Mouse (Mus musculus): ENCODE results near the gene Erbb2. TPM values are rescaled to one million over a fixed set of nuclear protein-coding genes. Genes with fewer than 3 reads are reported as not detected.

The Erbb2 gene
- polyA plus RNA-seq, 1 experiment, result not detected

DNA sequence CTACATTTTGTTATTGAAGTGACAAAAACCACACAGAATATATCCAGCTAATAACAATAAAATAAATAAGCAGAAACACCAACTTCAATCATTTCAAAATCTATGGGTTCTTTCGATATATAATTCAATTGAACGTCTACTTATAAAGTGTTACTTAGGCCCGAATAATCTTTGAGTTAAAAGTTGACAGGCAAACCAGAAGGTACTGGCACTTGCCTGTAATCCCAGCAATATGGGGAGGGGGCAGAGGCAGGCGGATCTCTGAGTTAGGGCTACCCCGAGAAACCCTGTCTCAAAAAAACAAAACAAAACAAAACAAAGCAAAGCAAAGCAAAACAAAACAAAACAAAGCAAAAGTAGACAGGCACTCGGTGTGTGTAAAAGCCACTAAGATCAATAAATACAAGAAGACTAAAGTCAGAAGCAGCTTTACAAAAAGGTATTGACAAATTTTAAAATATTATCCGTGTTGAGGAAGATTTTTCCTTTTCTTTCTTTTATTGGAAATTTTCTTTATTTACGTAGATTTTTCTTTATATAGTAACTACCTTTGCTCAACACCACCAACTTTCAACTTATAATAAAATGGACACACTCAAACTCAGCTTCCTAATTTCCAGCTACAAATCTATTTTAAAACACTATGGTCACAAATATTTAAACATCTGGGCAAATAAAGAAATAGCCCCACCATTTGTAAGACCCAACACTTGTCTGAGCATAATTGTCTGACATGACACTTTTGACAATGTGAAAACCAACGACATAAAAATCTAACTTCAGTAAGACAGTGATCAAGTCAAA lies 63.6 kb downstream of the Erbb2 start:
- TF ChIP-seq POLR2A (IDR thresholded peaks at IDR 0.05; ENCODE audit: borderline replicate concordance, low read depth, low read length) (no peak), CTCF (IDR thresholded peaks at IDR 0.05; ENCODE audit: low read depth, low read length) (no peak)
- Histone ChIP-seq H3K4me3 (ENCODE audit: insufficient read depth, low read length) (no peak overlapping the region), H3K27ac (ENCODE audit: insufficient read depth, low read depth, low read length) (no peak overlapping the region), H3K4me1 (ENCODE audit: control insufficient read depth, insufficient read depth, low read length) (no peaks in the 10 kb centered on the region)

DNA sequence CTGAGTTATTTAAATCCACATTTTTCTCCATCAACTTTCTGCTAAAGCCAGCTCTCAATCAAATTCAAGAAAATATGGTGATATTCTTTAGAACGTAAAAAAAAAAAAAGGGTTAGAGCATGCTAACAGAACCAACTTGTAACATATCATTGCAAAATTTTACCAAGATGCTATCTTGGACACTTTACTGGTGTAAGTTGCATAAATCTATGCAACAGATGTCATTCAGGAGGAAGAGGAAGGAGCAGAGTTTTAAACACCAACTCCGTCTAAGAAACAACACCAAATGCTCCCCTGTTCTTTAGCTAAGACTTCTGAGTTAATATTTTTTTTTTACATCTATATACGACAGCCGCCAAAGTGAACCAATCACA lies 64.2 kb downstream of the Erbb2 start:
- H3K4me1 ChIP-seq (ENCODE audit: control insufficient read depth, insufficient read depth, low read length), result 0 out of 2 replicates have a peak, but pooled peaks cover 2% of the 10 kb centered on the region
- H3K27ac ChIP-seq (ENCODE audit: insufficient read depth, low read depth, low read length), result no peak overlapping the region
- no peak overlapping the region for H3K4me3 ChIP-seq (ENCODE audit: insufficient read depth, low read length)
- TF ChIP-seq CTCF (IDR thresholded peaks at IDR 0.05; ENCODE audit: low read depth, low read length), result no peak

DNA sequence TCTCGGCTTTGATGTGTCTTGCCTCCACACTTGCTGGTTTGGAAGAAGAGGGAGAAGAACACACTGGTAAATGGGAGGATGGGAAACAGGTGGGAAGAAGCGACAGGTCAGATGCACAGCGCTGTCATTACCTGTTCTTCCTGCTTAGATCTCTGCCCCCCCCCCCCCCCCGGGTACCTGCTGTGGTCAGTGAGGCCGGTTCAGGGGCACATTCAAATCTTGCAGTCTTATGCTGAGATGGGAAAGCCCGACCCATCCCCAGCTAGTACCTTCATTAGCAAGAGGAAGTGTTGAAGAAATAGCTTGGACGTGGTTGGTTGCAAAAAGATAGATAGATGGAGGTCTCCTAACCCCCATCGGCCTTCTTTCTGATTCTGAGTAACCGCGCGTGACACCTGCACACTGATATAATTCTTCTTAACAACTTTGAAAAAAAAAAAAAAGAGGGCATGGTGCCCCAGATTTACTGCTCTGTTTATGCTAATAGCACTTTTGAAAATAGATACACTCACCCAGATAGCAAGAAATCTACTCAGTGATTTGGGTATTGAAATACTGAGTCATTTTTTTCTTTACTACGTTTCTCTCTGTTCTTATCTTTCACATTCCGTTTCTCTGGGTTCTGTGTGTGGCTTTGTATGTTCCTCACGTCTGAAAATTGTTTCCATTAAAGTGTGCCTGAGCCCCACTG lies 64.9 kb downstream of the Erbb2 start:
- TF ChIP-seq POLR2A (IDR thresholded peaks at IDR 0.05; ENCODE audit: borderline replicate concordance, low read depth, low read length) (no peak), CTCF (IDR thresholded peaks at IDR 0.05; ENCODE audit: low read depth, low read length) (no peak)
- no peak overlapping the region for H3K4me3 ChIP-seq (ENCODE audit: insufficient read depth, low read length)

DNA sequence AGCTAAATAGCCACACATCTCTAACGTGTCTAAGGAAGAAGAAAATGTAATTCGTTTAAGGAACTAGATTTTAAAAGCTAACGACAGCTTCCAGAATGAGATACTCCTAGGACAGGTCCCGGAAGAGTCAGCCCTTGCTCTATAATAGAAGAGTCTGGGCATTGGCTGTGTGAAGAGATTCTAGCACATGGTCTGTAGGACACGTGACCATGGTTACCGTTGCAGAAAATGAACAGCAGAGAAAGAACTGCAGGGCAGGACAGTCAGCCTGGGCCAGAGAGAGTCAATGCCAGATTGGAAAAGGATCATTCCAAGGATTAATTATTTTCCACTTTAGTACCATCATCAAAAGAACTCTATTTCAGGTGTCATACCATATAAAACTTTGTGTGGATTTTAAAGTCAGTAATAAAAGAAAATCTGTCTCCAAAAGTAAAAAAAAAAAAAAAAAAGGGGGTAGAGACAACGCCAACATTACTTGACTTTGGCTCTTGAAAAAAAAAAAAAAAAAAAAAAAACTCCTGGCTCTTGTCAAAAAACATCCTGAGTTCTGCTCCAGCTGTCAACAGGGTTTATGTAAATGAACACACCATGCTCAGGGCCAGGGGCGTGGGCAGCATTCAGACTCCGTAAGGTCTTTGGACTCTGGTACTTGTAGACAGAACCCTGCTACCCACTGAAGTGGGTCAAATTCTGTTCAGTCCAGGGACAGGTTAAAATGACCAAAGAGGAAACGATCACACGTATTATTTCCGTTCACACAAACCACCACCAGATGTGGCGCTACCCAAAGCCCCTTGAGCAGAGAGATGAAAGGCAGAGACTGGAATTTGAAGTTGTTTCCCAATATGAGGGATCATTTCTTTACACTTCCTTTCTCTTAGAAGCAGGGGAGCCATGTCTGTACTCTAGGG lies 67.0 kb downstream of the Erbb2 start:
- TF ChIP-seq POLR2A (IDR thresholded peaks at IDR 0.05; ENCODE audit: borderline replicate concordance, low read depth, low read length) (no peak), CTCF (IDR thresholded peaks at IDR 0.05; ENCODE audit: low read depth, low read length) (no peak)
- 0 out of 2 replicates have a peak, but pooled peaks cover 2% of the 10 kb centered on the region for H3K4me1 ChIP-seq (ENCODE audit: control insufficient read depth, insufficient read depth, low read length)
- no peak overlapping the region for H3K27ac ChIP-seq (ENCODE audit: insufficient read depth, low read depth, low read length)

More for the DNA sequence above, 64.9 kb downstream of the Erbb2 start:
- no peak overlapping the region for H3K27ac ChIP-seq (ENCODE audit: insufficient read depth, low read depth, low read length)
- H3K4me1 ChIP-seq (ENCODE audit: control insufficient read depth, insufficient read depth, low read length), result 0 out of 2 replicates have a peak, but pooled peaks cover 2% of the 10 kb centered on the region

DNA sequence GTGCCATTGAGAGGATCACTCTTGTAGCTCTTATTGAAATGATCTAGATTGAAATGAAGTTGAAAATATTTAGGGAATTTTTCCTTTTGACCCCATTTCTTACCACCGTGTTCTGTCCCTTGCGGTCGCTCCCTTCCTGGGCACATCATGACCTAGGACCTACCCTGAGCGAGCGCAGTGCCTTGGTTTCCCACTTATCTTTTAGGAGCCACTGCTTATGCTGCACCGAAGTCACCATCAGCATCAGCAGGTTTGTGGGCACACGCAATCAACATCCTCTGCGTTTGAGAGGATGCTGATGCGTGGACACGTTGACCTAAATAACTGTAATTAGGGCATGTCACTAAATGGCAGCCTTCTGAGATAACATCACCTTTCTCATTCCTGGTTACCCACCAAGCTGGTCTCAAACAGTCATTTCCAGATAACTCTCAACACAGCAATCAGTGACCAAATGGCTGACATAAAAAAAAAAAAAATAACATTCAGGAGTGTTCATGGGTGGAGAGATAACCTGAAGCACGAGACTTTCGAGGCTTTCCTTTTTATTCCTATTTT lies 67.7 kb downstream of the Erbb2 start:
- Histone ChIP-seq H3K4me3 (ENCODE audit: insufficient read depth, low read length) (no peak overlapping the region), H3K27ac (ENCODE audit: insufficient read depth, low read depth, low read length) (no peak overlapping the region), H3K4me1 (ENCODE audit: control insufficient read depth, insufficient read depth, low read length) (0 out of 2 replicates have a peak, but pooled peaks cover 2% of the 10 kb centered on the region)
- TF ChIP-seq POLR2A (IDR thresholded peaks at IDR 0.05; ENCODE audit: borderline replicate concordance, low read depth, low read length), result no peak
- TF ChIP-seq CTCF (IDR thresholded peaks at IDR 0.05; ENCODE audit: low read depth, low read length), result no peak

More for the DNA sequence above, 67.0 kb downstream of the Erbb2 start:
- no peak overlapping the region for H3K4me3 ChIP-seq (ENCODE audit: insufficient read depth, low read length)

DNA sequence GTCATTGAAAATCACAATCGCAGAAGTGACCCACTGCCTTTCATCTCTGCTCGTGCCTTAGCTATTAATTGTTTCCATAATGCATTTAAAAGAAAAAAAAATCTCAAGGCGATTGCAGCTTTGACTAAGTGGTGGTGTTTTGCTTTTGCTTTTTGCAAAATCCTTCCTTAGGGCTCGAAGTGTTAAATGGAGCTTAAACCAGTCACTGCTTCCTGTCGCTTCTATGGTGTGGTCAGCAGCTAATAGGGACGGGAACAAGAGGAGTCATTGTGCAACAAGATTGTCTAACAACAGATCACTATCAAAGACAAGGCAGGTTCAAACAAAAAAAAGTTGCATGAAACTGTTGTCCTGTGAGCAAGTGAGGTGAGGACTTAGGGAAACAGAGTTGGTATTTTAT lies 69.0 kb downstream of the Erbb2 start:
- Histone ChIP-seq H3K4me1 (ENCODE audit: control insufficient read depth, insufficient read depth, low read length) (0 out of 2 replicates have a peak, but pooled peaks cover 2% of the 10 kb centered on the region), H3K4me3 (ENCODE audit: insufficient read depth, low read length) (no peak overlapping the region), H3K27ac (ENCODE audit: insufficient read depth, low read depth, low read length) (no peak overlapping the region)
- TF ChIP-seq POLR2A (IDR thresholded peaks at IDR 0.05; ENCODE audit: borderline replicate concordance, low read depth, low read length) (no peak), CTCF (IDR thresholded peaks at IDR 0.05; ENCODE audit: low read depth, low read length) (no peak)

DNA sequence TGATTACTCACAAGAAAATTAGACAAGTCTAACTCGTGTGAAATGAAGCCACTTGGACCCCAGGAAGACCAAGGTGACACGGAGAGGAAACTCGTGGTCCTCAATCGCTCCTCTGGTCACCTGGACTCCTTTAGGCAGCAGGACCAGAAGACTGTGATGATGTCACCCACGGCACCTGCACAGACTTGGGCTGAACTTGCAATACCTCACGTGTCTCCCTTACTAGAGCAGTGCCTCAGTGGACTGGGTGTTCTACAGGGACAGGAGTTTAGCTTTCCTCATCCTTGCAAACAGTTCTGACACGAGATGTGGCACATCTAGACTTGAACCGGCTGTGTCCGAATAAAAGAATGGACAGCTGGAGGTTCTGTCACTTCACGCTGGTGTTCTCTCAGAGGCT lies 69.8 kb downstream of the Erbb2 start:
- H3K27ac ChIP-seq (ENCODE audit: insufficient read depth, low read depth, low read length), result no peak overlapping the region
- 0 out of 2 replicates have a peak, but pooled peaks cover 2% of the 10 kb centered on the region for H3K4me1 ChIP-seq (ENCODE audit: control insufficient read depth, insufficient read depth, low read length)
- H3K4me3 ChIP-seq (ENCODE audit: insufficient read depth, low read length), result no peak overlapping the region
- TF ChIP-seq CTCF (IDR thresholded peaks at IDR 0.05; ENCODE audit: low read depth, low read length) (no peak), POLR2A (IDR thresholded peaks at IDR 0.05; ENCODE audit: borderline replicate concordance, low read depth, low read length) (no peak)

DNA sequence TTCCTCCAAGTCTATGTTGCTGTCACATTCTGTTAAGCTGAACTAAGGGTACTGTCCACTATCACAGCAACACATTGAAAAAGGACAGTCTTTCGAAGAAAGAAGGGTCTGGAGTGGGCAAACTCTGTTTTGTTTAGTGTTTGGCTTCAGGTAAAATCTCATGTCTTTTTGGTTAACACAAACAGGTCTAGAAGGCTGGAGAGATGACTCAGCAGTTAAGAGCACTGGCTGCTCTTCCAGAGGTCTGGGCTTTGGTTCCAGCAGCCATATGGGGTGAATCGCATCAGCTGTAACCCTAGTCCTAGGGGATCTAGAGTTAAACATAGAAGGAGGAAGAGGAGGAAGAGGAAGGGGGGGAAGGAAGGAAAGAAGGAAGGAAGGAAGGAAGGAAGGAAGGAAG lies 73.5 kb downstream of the Erbb2 start:
- no peak overlapping the region for H3K4me3 ChIP-seq (ENCODE audit: insufficient read depth, low read length)
- H3K27ac ChIP-seq (ENCODE audit: insufficient read depth, low read depth, low read length), result no peak overlapping the region
- TF ChIP-seq CTCF (IDR thresholded peaks at IDR 0.05; ENCODE audit: low read depth, low read length) (no peak), POLR2A (IDR thresholded peaks at IDR 0.05; ENCODE audit: borderline replicate concordance, low read depth, low read length) (no peak)
- H3K4me1 ChIP-seq (ENCODE audit: control insufficient read depth, insufficient read depth, low read length), result 0 out of 2 replicates have a peak, but pooled peaks cover 2% of the 10 kb centered on the region

Other genes with a start within 250 kb of the Erbb2 start
- gene Med1, start 219.2 kb upstream of the Erbb2 start, polyA plus RNA-seq (2012; ENCODE audit: insufficient read depth, insufficient read length, missing spikeins), result 32.5 and 32.7 TPM in 2 replicates
- gene Cdk12, start 209.4 kb upstream of the Erbb2 start, polyA plus RNA-seq (2012; ENCODE audit: insufficient read depth, insufficient read length, missing spikeins), result 26.5 and 29.6 TPM in 2 replicates
- gene Neurod2, start 82.8 kb upstream of the Erbb2 start, polyA plus RNA-seq (2012; ENCODE audit: insufficient read depth, insufficient read length, missing spikeins), result not detected in 2 replicates
- not detected in 2 replicates for gene Ppp1r1b, start 64.1 kb upstream of the Erbb2 start, polyA plus RNA-seq (2012; ENCODE audit: insufficient read depth, insufficient read length, missing spikeins)
- 62.3 and 63.7 TPM in 2 replicates for gene Stard3, start 54.1 kb upstream of the Erbb2 start, polyA plus RNA-seq (2012; ENCODE audit: insufficient read depth, insufficient read length, missing spikeins)
- gene Tcap, start 28.7 kb upstream of the Erbb2 start, polyA plus RNA-seq (2012; ENCODE audit: insufficient read depth, insufficient read length, missing spikeins), result not detected in 2 replicates
- not detected in 2 replicates for gene Pnmt, start 26.0 kb upstream of the Erbb2 start, polyA plus RNA-seq (2012; ENCODE audit: insufficient read depth, insufficient read length, missing spikeins)
- 4.6 and 6.4 TPM in 2 replicates for gene Pgap3, start 12.0 kb upstream of the Erbb2 start, polyA plus RNA-seq (2012; ENCODE audit: insufficient read depth, insufficient read length, missing spikeins)
- 84.8 and 92.4 TPM in 2 replicates for gene Mien1, start 26.5 kb downstream of the Erbb2 start, polyA plus RNA-seq (2012; ENCODE audit: insufficient read depth, insufficient read length, missing spikeins)
- not detected in 2 replicates for gene Grb7, start 33.9 kb downstream of the Erbb2 start, polyA plus RNA-seq (2012; ENCODE audit: insufficient read depth, insufficient read length, missing spikeins)
- not detected in 2 replicates for gene Ikzf3, start 133.6 kb downstream of the Erbb2 start, polyA plus RNA-seq (2012; ENCODE audit: insufficient read depth, insufficient read length, missing spikeins)
- not detected in 2 replicates for gene Zpbp2, start 138.6 kb downstream of the Erbb2 start, polyA plus RNA-seq (2012; ENCODE audit: insufficient read depth, insufficient read length, missing spikeins)
- 17.1 and 18.5 TPM in 2 replicates for gene Ormdl3, start 174.9 kb downstream of the Erbb2 start, polyA plus RNA-seq (2012; ENCODE audit: insufficient read depth, insufficient read length, missing spikeins)
- gene Lrrc3c, start 185.8 kb downstream of the Erbb2 start, polyA plus RNA-seq (2012; ENCODE audit: insufficient read depth, insufficient read length, missing spikeins), result not detected in 2 replicates
- 9.6 and 15.5 TPM in 2 replicates for gene Gm12355, start 213.2 kb downstream of the Erbb2 start, polyA plus RNA-seq (2012; ENCODE audit: insufficient read depth, insufficient read length, missing spikeins)
- gene Gsdma3, start 213.9 kb downstream of the Erbb2 start, polyA plus RNA-seq (2012; ENCODE audit: insufficient read depth, insufficient read length, missing spikeins), result not detected in 2 replicates
- gene Gsdma2, start 234.3 kb downstream of the Erbb2 start, polyA plus RNA-seq (2012; ENCODE audit: insufficient read depth, insufficient read length, missing spikeins), result not detected in 2 replicates

All from bone marrow macrophage, adult 2 months (primary cell).